Mouse (Mus musculus) kidney, adult 2 months (tissue): ENCODE measurements around the gene Cracr2a.

ENCODE experiments used
- CTCF ChIP-seq: fragments of 200-500 bp; conservative IDR thresholded peaks from 2 replicates; pipeline ENCODE4 v1.5.1; 2011; ENCODE audit warnings: low read depth, mild to moderate bottlenecking, control low read depth, low read length, moderate library complexity, mixed read lengths; ENCODE audit not compliant: insufficient read depth, insufficient read length
- POLR2A ChIP-seq: fragments of 200-500 bp; IDR thresholded peaks from one replicate; pipeline ENCODE4 v1.6.1; 2011; ENCODE audit warnings: low read depth, low read length, control low read depth

DNA sequence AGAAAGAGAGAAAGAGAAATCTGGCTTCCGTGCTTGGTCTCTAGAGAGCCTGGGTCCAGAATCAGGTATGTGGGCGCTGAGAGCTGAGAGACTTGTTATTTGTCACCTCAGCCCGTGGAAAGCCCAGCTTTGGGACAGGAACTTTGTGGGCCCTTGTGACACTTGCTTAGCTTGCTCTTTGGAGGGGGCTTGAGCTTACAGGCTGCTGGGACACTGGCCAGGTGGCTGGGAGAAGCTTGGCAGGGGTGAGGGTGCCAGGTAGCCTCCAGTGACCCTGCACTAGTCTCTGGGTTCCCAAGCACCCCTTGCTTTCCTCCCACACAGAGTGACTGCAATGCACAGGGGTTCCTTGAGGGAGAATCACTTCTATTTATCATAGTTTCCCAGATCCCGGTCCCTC, 2.4 kb downstream of the Cracr2a start:
- TF ChIP-seq POLR2A (no peak), CTCF (no peak)
